Mouse (Mus musculus) megakaryocyte, embryonic 14.5 days (primary cell): Measurements from ENCODE around the gene Sgo2b. TPM values are rescaled to one million over a fixed set of nuclear protein-coding genes. Genes with fewer than 3 reads are reported as not detected.

ENCODE experiments used
- H3K27me3 ChIP-seq: replicated peaks from 2 replicates; pipeline ENCODE3; 2012; ENCODE audit warnings: inconsistent platforms
- H3K36me3 ChIP-seq: replicated peaks from 2 replicates; pipeline ENCODE3; 2012; ENCODE audit warnings: low read length, inconsistent platforms, mixed read lengths
- H3K4me1 ChIP-seq: 2 replicates; pipeline ENCODE4 v1.6.1; 2012; ENCODE audit warnings: inconsistent platforms
- H3K4me3 ChIP-seq: replicated peaks from 2 replicates; pipeline ENCODE3; 2012; ENCODE audit warnings: moderate library complexity, mild to moderate bottlenecking, inconsistent platforms
- H3K9me3 ChIP-seq: 2 replicates; pipeline ENCODE4 v1.6.1; 2012; ENCODE audit warnings: inconsistent platforms
- FLI1 ChIP-seq: IDR thresholded peaks from 2 replicates; pipeline ENCODE4 v1.6.1; 2012; ENCODE audit warnings: low read length, inconsistent platforms, mixed read lengths
- GATA1 ChIP-seq: IDR thresholded peaks from 3 replicates; pipeline ENCODE4 v1.6.1; 2012; ENCODE audit warnings: mixed read lengths, low read length, inconsistent platforms, borderline replicate concordance
- polyA plus RNA-seq: library from polyadenylated mRNA; stranded (reverse); fragments of >175 nt; gene quantifications from 2 replicates; pipeline ENCODE4 v1.2.3, GENCODE M21; 2012; ENCODE audit warnings: low replicate concordance; ENCODE audit not compliant: insufficient read depth

The Sgo2b gene
- polyA plus RNA-seq, 1 experiment, result not detected

DNA sequence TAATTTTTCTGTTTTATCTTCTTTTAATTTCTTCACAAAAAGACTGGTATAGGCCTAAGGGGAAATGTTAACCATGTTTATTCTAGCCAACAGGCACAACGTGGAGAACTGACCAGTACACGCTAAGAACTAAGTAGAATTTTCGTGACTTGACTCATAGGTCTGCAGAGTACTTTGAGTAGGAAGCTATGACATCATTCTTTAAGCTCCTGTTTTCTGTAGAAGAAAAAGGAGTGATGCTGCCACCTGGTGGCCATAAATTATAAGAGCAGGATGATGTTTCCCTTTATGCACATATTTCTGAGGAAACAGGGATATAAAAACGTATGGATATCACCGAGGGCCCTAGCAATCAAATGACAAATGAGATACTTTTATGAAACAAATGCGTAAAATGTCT is 74.7 kb downstream of the Sgo2b start:
- Histone ChIP-seq H3K4me3 (no peak overlapping the region), H3K36me3 (no peaks in the 10 kb centered on the region), H3K4me1 (no peaks in the 10 kb centered on the region), H3K9me3 (no peaks in the 10 kb centered on the region), H3K27me3 (no peaks in the 10 kb centered on the region)
- TF ChIP-seq GATA1 (no peak), FLI1 (no peak)

DNA sequence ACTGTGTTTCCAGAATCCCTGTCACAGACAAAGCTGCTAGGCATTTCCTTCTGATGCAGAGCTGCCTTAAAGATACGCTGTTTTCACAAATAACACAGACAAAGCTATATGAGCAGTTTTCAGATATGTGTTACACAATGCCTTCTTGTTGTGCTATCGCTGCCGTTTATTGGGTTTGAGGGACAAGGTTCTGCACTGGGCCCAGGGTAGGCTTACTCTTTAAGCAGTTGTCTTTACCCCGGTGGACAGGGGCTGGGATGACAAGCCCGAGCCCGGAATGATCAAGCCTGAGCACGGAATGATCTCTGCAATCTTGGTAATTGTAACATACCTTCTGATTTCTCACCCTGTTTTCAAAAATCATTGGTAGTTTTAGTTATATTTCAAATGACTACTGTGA is 75.1 kb downstream of the Sgo2b start:
- Histone ChIP-seq H3K4me1 (no peaks in the 10 kb centered on the region), H3K4me3 (no peak overlapping the region), H3K36me3 (no peaks in the 10 kb centered on the region), H3K9me3 (no peaks in the 10 kb centered on the region), H3K27me3 (no peaks in the 10 kb centered on the region)
- TF ChIP-seq FLI1, result no peak
